Mouse (Mus musculus) stomach, postnatal 0 days (tissue): ENCODE data around the gene Acad10. TPM values are rescaled to one million over a fixed set of nuclear protein-coding genes. Genes with fewer than 3 reads are reported as not detected.

Source experiments
- ATAC-seq: fragments of 200-750 bp; cut with Nextera tagmentation; 2 replicates; pipeline ENCODE4 v1.8.0; 2017; ENCODE audit not compliant: low FRiP score, low TSS enrichment
- DNase-seq: peaks from one replicate; pipeline ENCODE4 v3.0.0-alpha.2; 2016; ENCODE audit warnings: low spot score
- H3K27ac ChIP-seq: fragments of 300-500 bp; sonication (generic); replicated peaks from 2 replicates; pipeline ENCODE4 v1.5.1; 2014; ENCODE audit warnings: mild to moderate bottlenecking, control low read depth
- H3K27me3 ChIP-seq: fragments of 300-500 bp; sonication (generic); 2 replicates; pipeline ENCODE4 v1.6.1; 2014; ENCODE audit warnings: low read length; ENCODE audit not compliant: control insufficient read depth, insufficient read depth
- H3K36me3 ChIP-seq: fragments of 300-500 bp; sonication (generic); 2 replicates; pipeline ENCODE4 v1.6.1; 2014; ENCODE audit warnings: low read length, mixed read lengths; ENCODE audit not compliant: control insufficient read depth, insufficient read depth
- H3K4me1 ChIP-seq: fragments of 300-500 bp; sonication (generic); replicated peaks from 2 replicates; pipeline ENCODE4 v1.6.1; 2014; ENCODE audit warnings: antibody characterized with exemption; ENCODE audit not compliant: control insufficient read depth, insufficient read depth
- H3K4me2 ChIP-seq: fragments of 300-500 bp; sonication (generic); replicated peaks from 2 replicates; pipeline ENCODE4 v1.6.1; 2014; ENCODE audit warnings: low read depth, mild to moderate bottlenecking, control low read depth, moderate library complexity
- H3K4me3 ChIP-seq: fragments of 300-500 bp; sonication (generic); 2 replicates; pipeline ENCODE4 v1.5.1; 2014; ENCODE audit warnings: low read depth, low read length, control low read depth
- H3K9ac ChIP-seq: fragments of 300-500 bp; sonication (generic); 2 replicates; pipeline ENCODE4 v1.6.1; 2014; ENCODE audit warnings: mild to moderate bottlenecking, low read length, control low read depth, mixed read lengths
- H3K9me3 ChIP-seq: fragments of 300-500 bp; sonication (generic); 2 replicates; pipeline ENCODE4 v1.6.1; 2016; ENCODE audit warnings: low read length; ENCODE audit not compliant: control insufficient read depth
- CTCF ChIP-seq: IDR thresholded peaks from 2 replicates; pipeline ENCODE4 v1.5.1; 2016; ENCODE audit warnings: antibody characterized with exemption, low read depth, mild to moderate bottlenecking, moderate library complexity
- EP300 ChIP-seq: optimal IDR thresholded peaks from 2 replicates; pipeline ENCODE3; 2016; ENCODE audit warnings: antibody characterized with exemption
- whole genome bisulfite sequencing: fragments of 180-500 bp; shearing (Covaris S2); extraction: QIAGEN DNeasy Blood & Tissue Kit; methylation state at CpG from one replicate; pipeline ENCODE4 v1.1.7; 2014; 5-methylcytosine and 5-hydroxymethylcytosine counted together
- polyA plus RNA-seq: library from polyadenylated mRNA; unstranded; fragments of >200 nt; fragmentation: Nextera tagmentation; extraction: Ambion mirVana; gene quantifications from 2 replicates; pipeline ENCODE4 v1.2.1, GENCODE M21; 2015

Acad10 gene
- polyA plus RNA-seq, 1 experiment from 2014 or later, result 3.0 TPM

GRCm38 (mm10) chr5:121586400-121587039 lies 73.8 kb downstream of the Acad10 start:
- DNase-seq (peak; percentile 35), ATAC-seq (peak; percentile 19; the same call in 1 of the 2 replicates)
- WGBS, result 39% methylated on average over 6 of the region's 6 CpGs
- Histone ChIP-seq H3K27ac (peak overlapping the region; percentile 61), H3K4me1 (peaks cover 6% of the 10 kb centered on the region), H3K9ac (no peak overlapping the region), H3K4me3 (no peak overlapping the region), H3K27me3 (no peaks in the 10 kb centered on the region), H3K4me2 (peak overlapping the region; percentile 23), H3K36me3 (no peaks in the 10 kb centered on the region), H3K9me3 (no peaks in the 10 kb centered on the region)
- TF ChIP-seq EP300 (no peak), CTCF (no peak)

GRCm38 (mm10) chr5:121585699-121586098 lies 74.6 kb downstream of the Acad10 start:
- H3K4me3 ChIP-seq, result no peak overlapping the region
- no peak for DNase-seq
- H3K27ac ChIP-seq, result no peak overlapping the region; the same call in 1 of the 2 replicates
- no peaks in the 10 kb centered on the region for H3K9me3 ChIP-seq
- ATAC-seq, result no peak
- 87% methylated on average over 5 of the region's 5 CpGs for WGBS
- TF ChIP-seq CTCF (no peak), EP300 (no peak)
- H3K4me2 ChIP-seq, result no peak overlapping the region
- H3K9ac ChIP-seq, result no peak overlapping the region
- no peaks in the 10 kb centered on the region for H3K36me3 ChIP-seq
- peaks cover 6% of the 10 kb centered on the region for H3K4me1 ChIP-seq
- no peaks in the 10 kb centered on the region for H3K27me3 ChIP-seq

DNA sequence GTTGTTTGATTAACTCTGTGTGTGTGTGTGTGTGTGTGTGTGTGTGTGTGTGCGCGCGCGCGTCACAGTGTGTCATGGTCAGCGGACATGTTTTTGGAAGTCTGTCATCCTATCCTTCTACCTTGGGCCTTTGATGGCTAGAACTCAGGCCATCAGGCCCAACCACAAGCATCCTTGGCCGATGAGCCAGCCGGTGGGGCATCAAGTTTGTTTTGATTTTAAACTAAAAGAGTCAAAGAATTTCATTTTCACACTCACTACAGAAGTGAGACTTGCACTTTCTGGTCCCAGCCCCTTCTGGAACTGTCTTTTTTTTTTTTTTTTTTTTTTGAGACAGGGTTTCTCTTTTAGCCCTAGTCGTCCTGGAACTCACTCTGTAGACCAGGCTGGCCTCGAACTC lies 75.3 kb downstream of the Acad10 start:
- DNase-seq, result no peak
- no peak overlapping the region for H3K9ac ChIP-seq

GRCm38 (mm10) chr5:121583765-121584501 lies 76.4 kb downstream of the Acad10 start:
- Histone ChIP-seq H3K4me2 (peak overlapping the region; percentile 31), H3K4me3 (no peak overlapping the region; the same call in 1 of the 2 replicates), H3K9me3 (no peaks in the 10 kb centered on the region), H3K9ac (no peak overlapping the region), H3K27me3 (no peaks in the 10 kb centered on the region), H3K27ac (peak overlapping the region; percentile 81), H3K36me3 (peaks cover 13% of the 10 kb centered on the region), H3K4me1 (peaks cover 6% of the 10 kb centered on the region)
- ATAC-seq (peak; percentile 95), DNase-seq (peak; percentile 97)
- WGBS, result 43% methylated on average over 12 of the region's 12 CpGs
- TF ChIP-seq CTCF (peak; percentile 92), EP300 (no peak)

More for the DNA sequence above, 75.3 kb downstream of the Acad10 start:
- ATAC-seq, result no peak
- Histone ChIP-seq H3K27me3 (no peaks in the 10 kb centered on the region), H3K9me3 (no peaks in the 10 kb centered on the region), H3K4me2 (no peak overlapping the region), H3K4me1 (peaks cover 6% of the 10 kb centered on the region), H3K27ac (no peak overlapping the region; the same call in 1 of the 2 replicates), H3K4me3 (no peak overlapping the region), H3K36me3 (peaks cover 4% of the 10 kb centered on the region)
- no peak for TF ChIP-seq CTCF
- no peak for TF ChIP-seq EP300
- 97% methylated on average over 10 of the region's 10 CpGs for WGBS

GRCm38 (mm10) chr5:121581945-121582344 lies 78.4 kb downstream of the Acad10 start:
- no peaks in the 10 kb centered on the region for H3K9me3 ChIP-seq
- H3K4me2 ChIP-seq, result no peak overlapping the region
- no peak overlapping the region for H3K27ac ChIP-seq
- no peak overlapping the region for H3K4me3 ChIP-seq
- 88% methylated on average over 8 of the region's 8 CpGs for WGBS
- DNase-seq (no peak), ATAC-seq (no peak)
- peaks cover 13% of the 10 kb centered on the region for H3K36me3 ChIP-seq
- H3K4me1 ChIP-seq, result peaks cover 6% of the 10 kb centered on the region
- no peaks in the 10 kb centered on the region for H3K27me3 ChIP-seq
- no peak overlapping the region for H3K9ac ChIP-seq
- TF ChIP-seq EP300, result no peak
- TF ChIP-seq CTCF, result no peak
